Mouse (Mus musculus): ENCODE data around the gene Tmem164.

DNA sequence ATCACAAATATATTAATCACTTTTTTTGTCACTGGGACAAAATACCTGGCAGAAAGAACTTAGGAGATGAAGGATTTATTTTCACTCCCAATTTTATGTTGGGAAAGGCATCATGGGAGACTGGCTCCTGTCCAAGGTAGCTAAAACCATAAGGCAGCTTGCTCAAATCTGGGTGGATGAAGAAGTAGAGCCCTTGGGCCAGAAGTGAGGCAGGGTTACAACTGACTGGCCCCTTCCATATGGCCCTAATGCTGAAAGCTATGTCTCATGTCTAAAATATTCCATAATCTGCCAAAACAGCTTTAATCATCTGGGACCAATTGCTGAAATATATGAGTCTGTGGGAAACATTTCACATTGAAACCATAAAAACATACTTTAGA is 15.8 kb upstream of the Tmem164 start:
- TF ChIP-seq CTCF (IDR thresholded peaks at IDR 0.05; ENCODE audit: borderline replicate concordance, extremely low read depth, insufficient read depth, insufficient read length), result no peak
- no peak for TF ChIP-seq POLR2A (IDR thresholded peaks at IDR 0.05; ENCODE audit: borderline replicate concordance, extremely low read depth, insufficient read depth, insufficient read length, poor library complexity, severe bottlenecking)
